Mouse (Mus musculus): ENCODE data around the gene Ccdc138.

GRCm38 (mm10) chr10:58616565-58616964, 118.8 kb downstream of the Ccdc138 start:
- TF ChIP-seq CTCF (conservative IDR thresholded peaks at IDR 0.05; ENCODE audit: insufficient read depth, insufficient read length, low read depth, low read length) (no peak), POLR2A (IDR thresholded peaks at IDR 0.05; ENCODE audit: low read depth, low read length) (no peak)
